Mouse (Mus musculus): ENCODE results near the gene Mmp15. TPM values are rescaled to one million over a fixed set of nuclear protein-coding genes. Genes with fewer than 3 reads are reported as not detected.
A peak's percentile ranks its signal among the peaks of the same experiment; 100 is the strongest.

Mmp15 gene
- polyA plus RNA-seq, 1 experiment from 2014 or later, result 35.2 TPM

- no peak overlapping the region for H3K4me2 ChIP-seq
- no peaks in the 10 kb centered on the region for H3K36me3 ChIP-seq
- peaks cover 16% of the 10 kb centered on the region for H3K4me1 ChIP-seq (replicated peaks)
- WGBS, result 81% methylated on average over 7 of the region's 7 CpGs
- H3K27ac ChIP-seq, result no peak overlapping the region
- no peak for ATAC-seq (replicated peaks; ENCODE audit: insufficient number of reproducible peaks, insufficient read depth, low FRiP score, low read depth)
- H3K9me3 ChIP-seq (replicated peaks), result no peaks in the 10 kb centered on the region
- no peak overlapping the region for H3K9ac ChIP-seq
- no peak overlapping the region for H3K4me3 ChIP-seq
- H3K27me3 ChIP-seq, result no peaks in the 10 kb centered on the region
These were observed 49.0 kb downstream of the Mmp15 start for GRCm38 (mm10) chr8:95401091-95401490.

GRCm38 (mm10) chr8:95409518-95409917 is 57.5 kb downstream of the Mmp15 start:
- Histone ChIP-seq H3K36me3 (no peaks in the 10 kb centered on the region), H3K4me1 (replicated peaks) (peaks cover 7% of the 10 kb centered on the region), H3K4me2 (no peak overlapping the region), H3K9ac (no peak overlapping the region), H3K27ac (no peak overlapping the region), H3K4me3 (no peak overlapping the region), H3K9me3 (replicated peaks) (no peaks in the 10 kb centered on the region), H3K27me3 (no peaks in the 10 kb centered on the region)
- peak; percentile 58; the same call in 1 of the 2 replicates for ATAC-seq (replicated peaks; ENCODE audit: insufficient number of reproducible peaks, insufficient read depth, low FRiP score, low read depth)
- WGBS, result 62% methylated on average over 5 of the region's 5 CpGs

- 33% methylated on average over 10 of the region's 10 CpGs for whole genome bisulfite sequencing
- H3K27ac ChIP-seq, result peak overlapping the region; percentile 45
- no peak overlapping the region for H3K4me2 ChIP-seq
- no peak overlapping the region for H3K9ac ChIP-seq
- no peaks in the 10 kb centered on the region for H3K9me3 ChIP-seq (replicated peaks)
- H3K36me3 ChIP-seq, result no peaks in the 10 kb centered on the region
- peaks cover 7% of the 10 kb centered on the region for H3K4me1 ChIP-seq (replicated peaks)
- no peaks in the 10 kb centered on the region for H3K27me3 ChIP-seq
- no peak overlapping the region for H3K4me3 ChIP-seq
- no peak; the same call in 1 of the 2 replicates for ATAC-seq (replicated peaks; ENCODE audit: insufficient number of reproducible peaks, insufficient read depth, low FRiP score, low read depth)
These were observed 59.4 kb downstream of the Mmp15 start for GRCm38 (mm10) chr8:95411309-95411972.

GRCm38 (mm10) chr8:95422193-95422810 is 70.2 kb downstream of the Mmp15 start:
- H3K27ac ChIP-seq, result no peak overlapping the region
- H3K4me1 ChIP-seq (replicated peaks), result peaks cover 30% of the 10 kb centered on the region
- peaks cover 51% of the 10 kb centered on the region for H3K36me3 ChIP-seq
- 90% methylated on average over 14 of the region's 14 CpGs for WGBS
- H3K9ac ChIP-seq, result no peak overlapping the region
- no peak for ATAC-seq (replicated peaks; ENCODE audit: insufficient number of reproducible peaks, insufficient read depth, low FRiP score, low read depth)
- no peaks in the 10 kb centered on the region for H3K9me3 ChIP-seq (replicated peaks)
- no peak overlapping the region for H3K4me2 ChIP-seq
- H3K4me3 ChIP-seq, result no peak overlapping the region
- H3K27me3 ChIP-seq, result no peaks in the 10 kb centered on the region

Other genes starting within 250 kb of the Mmp15 start
- gene Kifc3, start 149.5 kb upstream of the Mmp15 start, polyA plus RNA-seq (2015; fragmentation: Nextera tagmentation; extraction: Ambion mirVana), result 15.7 and 19.3 TPM in 2 replicates
- 0.49 and 1.1 TPM in 2 replicates for gene Cngb1, start 45.7 kb upstream of the Mmp15 start, polyA plus RNA-seq (2015; fragmentation: Nextera tagmentation; extraction: Ambion mirVana)
- gene Tepp, start 41.7 kb upstream of the Mmp15 start, polyA plus RNA-seq (2015; fragmentation: Nextera tagmentation; extraction: Ambion mirVana), result 0.29 TPM in 1 of 2 replicates, not detected in the other
- gene Zfp319, start 20.3 kb upstream of the Mmp15 start, polyA plus RNA-seq (2015; fragmentation: Nextera tagmentation; extraction: Ambion mirVana), result 4.9 and 7.3 TPM in 2 replicates
- 26.7 and 32.0 TPM in 2 replicates for gene Usb1, start 20.0 kb upstream of the Mmp15 start, polyA plus RNA-seq (2015; fragmentation: Nextera tagmentation; extraction: Ambion mirVana)
- gene Cfap20, start 82.6 kb downstream of the Mmp15 start, polyA plus RNA-seq (2015; fragmentation: Nextera tagmentation; extraction: Ambion mirVana), result 146 and 147 TPM in 2 replicates
- gene Csnk2a2, start 137.8 kb downstream of the Mmp15 start, polyA plus RNA-seq (2015; fragmentation: Nextera tagmentation; extraction: Ambion mirVana), result 4.8 and 6.4 TPM in 2 replicates
- 2.4 and 2.9 TPM in 2 replicates for gene Ccdc113, start 181.8 kb downstream of the Mmp15 start, polyA plus RNA-seq (2015; fragmentation: Nextera tagmentation; extraction: Ambion mirVana)
- gene Prss54, start 224.1 kb downstream of the Mmp15 start, polyA plus RNA-seq (2015; fragmentation: Nextera tagmentation; extraction: Ambion mirVana), result not detected in 2 replicates

Data from heart, embryonic 15.5 days (tissue).